Mouse (Mus musculus) cerebellum, adult 2 months (tissue): ENCODE data around the gene Sub1.

Experiments
- CTCF ChIP-seq: fragments of 200-500 bp; IDR thresholded peaks from 2 replicates; pipeline ENCODE4 v1.5.1; 2011; ENCODE audit warnings: low read depth, mild to moderate bottlenecking, control low read depth, low read length, moderate library complexity, borderline replicate concordance; ENCODE audit not compliant: insufficient read depth
- POLR2A ChIP-seq: fragments of 200-500 bp; IDR thresholded peaks from 2 replicates; pipeline ENCODE4 v1.6.1; 2011; ENCODE audit warnings: low read length, control low read depth, borderline replicate concordance; ENCODE audit not compliant: insufficient read depth

- TF ChIP-seq CTCF (no peak), POLR2A (no peak)
Measured at GRCm38 (mm10) chr15:12027807-12028206, 31.0 kb upstream of the Sub1 start.
